ENCODE assay signal across 12 mouse cellular contexts in the genomic region with DNA sequence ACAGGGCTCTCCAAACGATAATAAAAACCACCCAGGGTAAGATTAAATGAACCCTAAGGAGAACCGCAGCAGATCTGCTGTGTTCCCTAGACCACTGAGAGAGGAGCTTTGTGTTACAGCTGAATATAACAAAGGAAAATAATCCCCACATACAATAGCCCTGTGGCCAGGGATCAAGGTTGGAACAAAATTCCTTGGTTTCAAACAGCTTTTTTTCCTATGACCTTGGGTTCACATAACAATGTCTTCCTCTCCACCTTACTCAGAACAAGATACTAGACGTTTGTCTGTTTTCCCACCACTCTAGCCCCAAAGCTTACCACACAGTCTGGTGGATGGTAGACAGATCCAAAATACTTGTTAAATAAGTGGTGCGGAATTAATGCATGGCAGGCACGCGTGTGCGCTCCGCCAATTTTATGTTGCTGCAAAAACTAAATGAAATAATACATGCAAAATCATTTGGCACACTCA.
DNase-seq lines count a peak whose midpoint lies in the region; ATAC-seq lines count a peak whose summit lies in the region.
"Had no signal": no experiment of that assay in that cellular context is flagged by ENCODE, and none has a peak within 500 bp of the region (broad histone marks: within the 10 kb centered on the region; RNA-seq: fewer than 3 reads in every experiment).

No protein-coding gene starts in this region.

- H3K27ac ChIP-seq in hindbrain, embryonic 14.5 days, result peak overlapping the region; percentile 20; the same call in 1 of the 2 replicates
- H3K27ac ChIP-seq in hindbrain, embryonic 12.5 days, result no peak overlapping the region
- peak overlapping the region; percentile 34; the same call in 1 of the 2 replicates for H3K27ac ChIP-seq in forebrain, embryonic 14.5 days (ENCODE audit: low read depth, low read length)
- H3K27ac ChIP-seq in midbrain, embryonic 16.5 days (ENCODE audit: low read length), result no peak overlapping the region
- H3K27ac ChIP-seq: embryonic facial prominence, embryonic 12.5 days; liver, embryonic 12.5 days; stomach, embryonic 15.5 days had no signal

- H3K9me3 ChIP-seq in hindbrain, embryonic 14.5 days (ENCODE audit: control insufficient read depth, low read length), result no peaks in the 10 kb centered on the region
- H3K9me3 ChIP-seq in hindbrain, embryonic 12.5 days (replicated peaks), result no peaks in the 10 kb centered on the region
- 0 out of 2 replicates have a peak, but pooled peaks cover 2% of the 10 kb centered on the region for H3K9me3 ChIP-seq in forebrain, embryonic 14.5 days (replicated peaks; ENCODE audit: control insufficient read depth, low read length)
- no peaks in the 10 kb centered on the region for H3K9me3 ChIP-seq in midbrain, embryonic 16.5 days (replicated peaks; ENCODE audit: control insufficient read depth, low read length, poor library complexity, severe bottlenecking)
- H3K9me3 ChIP-seq: embryonic facial prominence, embryonic 12.5 days; liver, embryonic 12.5 days; stomach, embryonic 15.5 days had no signal

- H3K9ac ChIP-seq in hindbrain, embryonic 14.5 days, result no peak overlapping the region
- H3K9ac ChIP-seq in hindbrain, embryonic 12.5 days, result no peak overlapping the region
- no peak overlapping the region for H3K9ac ChIP-seq in forebrain, embryonic 14.5 days (ENCODE audit: low read length)
- H3K9ac ChIP-seq in midbrain, embryonic 16.5 days (ENCODE audit: low read depth, low read length), result no peak overlapping the region
- H3K9ac ChIP-seq: embryonic facial prominence, embryonic 12.5 days; liver, embryonic 12.5 days; stomach, embryonic 15.5 days had no signal

- H3K4me1 ChIP-seq in hindbrain, embryonic 14.5 days (replicated peaks; ENCODE audit: control insufficient read depth, insufficient read depth, low read length), result 0 out of 2 replicates have a peak, but pooled peaks cover 6% of the 10 kb centered on the region
- no peaks in the 10 kb centered on the region for H3K4me1 ChIP-seq in hindbrain, embryonic 12.5 days
- peaks cover 9% of the 10 kb centered on the region; the same call in 1 of the 2 replicates for H3K4me1 ChIP-seq in forebrain, embryonic 14.5 days (ENCODE audit: control insufficient read depth, insufficient read depth, low read length)
- peaks cover 8% of the 10 kb centered on the region for H3K4me1 ChIP-seq in midbrain, embryonic 16.5 days (ENCODE audit: control insufficient read depth, insufficient read depth, low read length)
- H3K4me1 ChIP-seq: embryonic facial prominence, embryonic 12.5 days; liver, embryonic 12.5 days; stomach, embryonic 15.5 days had no signal

- no peak overlapping the region for H3K4me3 ChIP-seq in hindbrain, embryonic 14.5 days (replicated peaks; ENCODE audit: low read length)
- H3K4me3 ChIP-seq in hindbrain, embryonic 12.5 days, result no peak overlapping the region
- H3K4me3 ChIP-seq in forebrain, embryonic 14.5 days (ENCODE audit: low read depth, low read length), result no peak overlapping the region
- no peak overlapping the region for H3K4me3 ChIP-seq in midbrain, embryonic 16.5 days (ENCODE audit: low read depth, low read length)
- H3K4me3 ChIP-seq: embryonic facial prominence, embryonic 12.5 days; liver, embryonic 12.5 days; stomach, embryonic 15.5 days had no signal

- H3K36me3 ChIP-seq in hindbrain, embryonic 14.5 days (replicated peaks; ENCODE audit: control insufficient read depth, insufficient read depth), result no peaks in the 10 kb centered on the region
- no peaks in the 10 kb centered on the region for H3K36me3 ChIP-seq in hindbrain, embryonic 12.5 days
- H3K36me3 ChIP-seq in forebrain, embryonic 14.5 days (ENCODE audit: control insufficient read depth, insufficient read depth, low read length), result no peaks in the 10 kb centered on the region
- no peaks in the 10 kb centered on the region for H3K36me3 ChIP-seq in midbrain, embryonic 16.5 days (ENCODE audit: control insufficient read depth, insufficient read depth, low read length)
- H3K36me3 ChIP-seq: embryonic facial prominence, embryonic 12.5 days; liver, embryonic 12.5 days; stomach, embryonic 15.5 days had no signal

- ATAC-seq in hindbrain, embryonic 14.5 days (ENCODE audit: low FRiP score), result peak; percentile 51; the same call in 1 of the 2 replicates
- no peak for ATAC-seq in hindbrain, embryonic 12.5 days (ENCODE audit: low FRiP score)
- ATAC-seq in forebrain, embryonic 14.5 days, result peak; percentile 92
- peak; percentile 67; the same call in 1 of the 2 replicates for ATAC-seq in midbrain, embryonic 16.5 days
- ATAC-seq: liver, embryonic 12.5 days had no signal

- no peak overlapping the region for H3K4me2 ChIP-seq in hindbrain, embryonic 14.5 days (replicated peaks)
- H3K4me2 ChIP-seq in hindbrain, embryonic 12.5 days (replicated peaks), result no peak overlapping the region
- H3K4me2 ChIP-seq in forebrain, embryonic 14.5 days (ENCODE audit: low read length), result no peak overlapping the region
- no peak overlapping the region for H3K4me2 ChIP-seq in midbrain, embryonic 16.5 days (ENCODE audit: low read length)
- H3K4me2 ChIP-seq: embryonic facial prominence, embryonic 12.5 days; liver, embryonic 12.5 days; stomach, embryonic 15.5 days had no signal

- 47% methylated on average over 8 of the region's 8 CpGs for WGBS in hindbrain, embryonic 14.5 days
- 63% methylated on average over 8 of the region's 8 CpGs for WGBS in hindbrain, embryonic 12.5 days
- WGBS in forebrain, embryonic 14.5 days, result 21% methylated on average over 8 of the region's 8 CpGs
- 31% methylated on average over 8 of the region's 8 CpGs for WGBS in midbrain, embryonic 16.5 days

- peak; percentile 35 for DNase-seq in hindbrain, embryonic 14.5 days (ENCODE audit: low spot score)
- DNase-seq in brain, embryonic 18.5 days (ENCODE audit: low read depth, low spot score), result peak; percentile 49
- peak; percentile 83 for DNase-seq in forebrain, embryonic 14.5 days (ENCODE audit: low spot score)
- no peak for DNase-seq in layer of hippocampus, adult 9-11 months
- no peak for DNase-seq in kidney, adult 11 months
- DNase-seq: gastrocnemius, postnatal 14 days; thymus, postnatal 14 days had no signal

- no peaks in the 10 kb centered on the region for H3K27me3 ChIP-seq in hindbrain, embryonic 14.5 days (ENCODE audit: control insufficient read depth, insufficient read depth, low read length)
- H3K27me3 ChIP-seq in hindbrain, embryonic 12.5 days, result no peaks in the 10 kb centered on the region
- H3K27me3 ChIP-seq in forebrain, embryonic 14.5 days (replicated peaks; ENCODE audit: control insufficient read depth, insufficient read depth, low read length), result no peaks in the 10 kb centered on the region
- no peaks in the 10 kb centered on the region for H3K27me3 ChIP-seq in midbrain, embryonic 16.5 days (ENCODE audit: control insufficient read depth, insufficient read depth, low read depth, low read length)
- H3K27me3 ChIP-seq: embryonic facial prominence, embryonic 12.5 days; liver, embryonic 12.5 days; stomach, embryonic 15.5 days had no signal

Comparison
In these comparisons a context has a peak if more than half of its experiments do, and no peak if none do; other contexts are left out.
1. H3K27ac ChIP-seq: peak in hindbrain, embryonic 14.5 days (single experiment) and forebrain, embryonic 14.5 days (single experiment); none in hindbrain, embryonic 12.5 days (single experiment) and midbrain, embryonic 16.5 days (single experiment).
2. DNase-seq: peak in hindbrain, embryonic 14.5 days (single experiment), brain, embryonic 18.5 days (single experiment) and forebrain, embryonic 14.5 days (single experiment); none in layer of hippocampus, adult 9-11 months (single experiment) and kidney, adult 11 months (single experiment).